Comparison of ENCODE assay signal across 11 mouse cellular contexts in the genomic region with DNA sequence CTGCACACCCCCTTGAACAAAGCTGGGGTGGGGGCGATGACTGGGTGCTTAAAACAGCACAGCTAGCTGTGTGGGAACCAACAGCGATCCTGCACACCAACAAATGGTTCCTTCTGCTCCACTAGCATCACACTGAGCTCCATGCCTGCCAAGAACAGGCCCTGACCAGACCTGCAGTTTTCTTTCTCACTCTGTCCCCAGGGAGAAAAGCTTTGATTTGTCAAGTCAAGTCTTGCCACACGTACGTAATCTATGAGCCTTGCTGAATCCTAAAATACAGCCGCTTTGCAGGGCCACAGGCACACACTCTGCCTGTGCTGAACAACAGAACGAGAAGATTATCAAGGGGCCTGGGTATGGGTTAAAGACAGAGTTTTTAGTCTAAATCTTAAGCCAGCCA.
DNase-seq lines count a peak whose midpoint lies in the region; ATAC-seq lines count a peak whose summit lies in the region.
"Had no signal": no experiment of that assay in that cellular context is flagged by ENCODE, and none has a peak within 500 bp of the region (broad histone marks: within the 10 kb centered on the region; RNA-seq: fewer than 3 reads in every experiment).

No protein-coding gene starts in this region.

- H3K9me3 ChIP-seq in heart, embryonic 11.5 days (replicated peaks; ENCODE audit: control insufficient read depth, low read length), result no peaks in the 10 kb centered on the region
- no peaks in the 10 kb centered on the region for H3K9me3 ChIP-seq in embryonic facial prominence, embryonic 10.5 days
- no peaks in the 10 kb centered on the region for H3K9me3 ChIP-seq in heart, embryonic 14.5 days (ENCODE audit: control insufficient read depth, low read length)
- no peaks in the 10 kb centered on the region for H3K9me3 ChIP-seq in midbrain, embryonic 13.5 days
- H3K9me3 ChIP-seq: neural tube, embryonic 13.5 days had no signal

- 52% methylated on average over 6 of the region's 6 CpGs for WGBS in heart, embryonic 11.5 days (ENCODE audit: insufficient replicate concordance)
- 81% methylated on average over 6 of the region's 6 CpGs for WGBS in embryonic facial prominence, embryonic 10.5 days
- 59% methylated on average over 6 of the region's 6 CpGs for WGBS in heart, embryonic 14.5 days
- 44% methylated on average over 6 of the region's 6 CpGs for WGBS in midbrain, embryonic 13.5 days

- no peak for ATAC-seq in heart, embryonic 11.5 days (replicated peaks; ENCODE audit: insufficient number of reproducible peaks, low FRiP score, low TSS enrichment)
- ATAC-seq in heart, embryonic 14.5 days (ENCODE audit: insufficient number of reproducible peaks, insufficient read depth, low FRiP score, low read depth), result no peak
- ATAC-seq in midbrain, embryonic 13.5 days, result peak; percentile 56

- H3K4me1 ChIP-seq in heart, embryonic 11.5 days (ENCODE audit: control insufficient read depth, insufficient read depth, low read length), result no peaks in the 10 kb centered on the region; the same call in 1 of the 2 replicates
- H3K4me1 ChIP-seq in embryonic facial prominence, embryonic 10.5 days, result peaks cover 29% of the 10 kb centered on the region
- H3K4me1 ChIP-seq in heart, embryonic 14.5 days (ENCODE audit: control insufficient read depth in 2 of 2, insufficient read depth in 2 of 2, low read length in 2 of 2), result peaks cover 0 to 4% of the 10 kb centered on the region in 2 experiments; a peak in 3 of 4 replicates
- H3K4me1 ChIP-seq in midbrain, embryonic 13.5 days (replicated peaks), result peaks cover 21% of the 10 kb centered on the region

- H3K4me3 ChIP-seq in heart, embryonic 11.5 days (ENCODE audit: low read depth, low read length), result no peak overlapping the region
- no peak overlapping the region for H3K4me3 ChIP-seq in embryonic facial prominence, embryonic 10.5 days
- no peak overlapping the region for H3K4me3 ChIP-seq in heart, embryonic 14.5 days (ENCODE audit: control insufficient read depth in 1 of 2, insufficient read depth in 1 of 2, low read depth in 1 of 2, low read length in 2 of 2)
- H3K4me3 ChIP-seq in midbrain, embryonic 13.5 days (replicated peaks), result no peak overlapping the region
- H3K4me3 ChIP-seq: neural tube, embryonic 13.5 days had no signal

- H3K27me3 ChIP-seq in heart, embryonic 11.5 days (ENCODE audit: control insufficient read depth, insufficient read depth, low read length), result no peaks in the 10 kb centered on the region
- H3K27me3 ChIP-seq in embryonic facial prominence, embryonic 10.5 days (replicated peaks; ENCODE audit: low read depth, poor library complexity, severe bottlenecking), result no peaks in the 10 kb centered on the region
- no peaks in the 10 kb centered on the region for H3K27me3 ChIP-seq in heart, embryonic 14.5 days (ENCODE audit: control insufficient read depth, insufficient read depth, low read length)
- peaks cover 53% of the 10 kb centered on the region for H3K27me3 ChIP-seq in midbrain, embryonic 13.5 days
- H3K27me3 ChIP-seq: CH12.LX; neural tube, embryonic 13.5 days had no signal

- H3K27ac ChIP-seq in heart, embryonic 11.5 days (ENCODE audit: low read depth, low read length), result no peak overlapping the region
- peak overlapping the region; percentile 67 for H3K27ac ChIP-seq in embryonic facial prominence, embryonic 10.5 days (replicated peaks)
- H3K27ac ChIP-seq in heart, embryonic 14.5 days (replicated peaks in 1 of 2; ENCODE audit: control insufficient read depth in 1 of 2, insufficient read depth in 1 of 2, low read depth in 2 of 2, low read length in 2 of 2), result peak overlapping the region; percentile 6 to 34
- H3K27ac ChIP-seq in midbrain, embryonic 13.5 days, result peak overlapping the region; percentile 63
- H3K27ac ChIP-seq: neural tube, embryonic 13.5 days had no signal

- no peaks in the 10 kb centered on the region for H3K36me3 ChIP-seq in heart, embryonic 11.5 days (ENCODE audit: control insufficient read depth, insufficient read depth, low read length)
- H3K36me3 ChIP-seq in embryonic facial prominence, embryonic 10.5 days (replicated peaks), result no peaks in the 10 kb centered on the region
- H3K36me3 ChIP-seq in heart, embryonic 14.5 days (ENCODE audit: control insufficient read depth, insufficient read depth, low read length), result no peaks in the 10 kb centered on the region
- H3K36me3 ChIP-seq in midbrain, embryonic 13.5 days, result no peaks in the 10 kb centered on the region
- H3K36me3 ChIP-seq: neural tube, embryonic 13.5 days had no signal

- no peak overlapping the region for H3K9ac ChIP-seq in heart, embryonic 11.5 days (ENCODE audit: low read depth, low read length)
- no peak overlapping the region for H3K9ac ChIP-seq in heart, embryonic 14.5 days (ENCODE audit: low read length)
- H3K9ac ChIP-seq in midbrain, embryonic 13.5 days (replicated peaks), result no peak overlapping the region
- H3K9ac ChIP-seq: neural tube, embryonic 13.5 days had no signal

- no peak overlapping the region for H3K4me2 ChIP-seq in heart, embryonic 11.5 days
- no peak overlapping the region for H3K4me2 ChIP-seq in heart, embryonic 14.5 days (ENCODE audit: low read length)
- H3K4me2 ChIP-seq in midbrain, embryonic 13.5 days (replicated peaks), result no peak overlapping the region
- H3K4me2 ChIP-seq: neural tube, embryonic 13.5 days had no signal

- peak; percentile 94 for DNase-seq in heart, adult 11 months
- DNase-seq in embryonic facial prominence, embryonic 10.5 days (ENCODE audit: low spot score), result no peak
- DNase-seq in thymus, postnatal 14 days, result no peak
- no peak for DNase-seq in cerebellum, adult 11 months
- DNase-seq in adrenal gland, adult 2 months, result no peak
- DNase-seq: lung, adult 18-20 months had no signal
